Mouse (Mus musculus) gastrocnemius, adult 18-20 months (tissue): ENCODE results near the gene Gm17332. TPM values are rescaled to one million over a fixed set of nuclear protein-coding genes. Genes with fewer than 3 reads are reported as not detected.
A peak's percentile ranks its signal among the peaks of the same experiment; 100 is the strongest.
"Not testable (repeated sequence)": the region's sequence is repeated elsewhere in the genome, so short reads cannot be mapped to it uniquely, and the experiment has no call there.

Experiments
- DNase-seq: peaks from one replicate; pipeline ENCODE4 v3.0.0; 2021; ENCODE audit warnings: low spot score
- long read RNA-seq, 2 experiments: library from polyadenylated mRNA; stranded (forward); transcript quantifications; one replicate each; pipeline ENCODE4 v2.0.0; 2021
- total RNA-seq, 2 experiments: library from RNA; stranded (reverse); gene quantifications; 2 replicates each; pipeline ENCODE4 v1.2.3; 2021

Gm17332 gene
- not detected for total RNA-seq
- long read RNA-seq, experiment 1, result 0 reads
- long read RNA-seq, experiment 2, result 0 reads

DNA sequence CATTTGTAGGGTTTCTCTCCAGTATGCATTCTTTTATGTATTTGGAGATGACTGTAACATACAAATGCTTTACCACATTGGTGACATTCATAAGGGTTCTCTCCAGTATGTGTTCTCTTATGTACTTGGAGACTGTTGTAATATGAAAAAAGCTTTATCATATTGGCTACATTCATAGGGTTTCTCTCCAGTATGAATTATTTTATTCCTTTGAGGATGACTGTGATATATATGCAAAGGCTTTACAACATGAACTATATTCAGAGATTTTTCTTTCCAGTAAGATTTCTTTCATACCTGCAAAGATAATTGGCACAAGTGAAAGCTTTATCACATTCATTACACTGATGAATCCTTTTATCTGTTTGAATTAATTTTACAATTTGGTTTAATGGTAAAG lies at the start of gene Gm17332:
Gene Gm17332, minus strand, starts transcription at position 101 of the 400 bp plus-strand sequence.
- DNase-seq, result no peak

DNA sequence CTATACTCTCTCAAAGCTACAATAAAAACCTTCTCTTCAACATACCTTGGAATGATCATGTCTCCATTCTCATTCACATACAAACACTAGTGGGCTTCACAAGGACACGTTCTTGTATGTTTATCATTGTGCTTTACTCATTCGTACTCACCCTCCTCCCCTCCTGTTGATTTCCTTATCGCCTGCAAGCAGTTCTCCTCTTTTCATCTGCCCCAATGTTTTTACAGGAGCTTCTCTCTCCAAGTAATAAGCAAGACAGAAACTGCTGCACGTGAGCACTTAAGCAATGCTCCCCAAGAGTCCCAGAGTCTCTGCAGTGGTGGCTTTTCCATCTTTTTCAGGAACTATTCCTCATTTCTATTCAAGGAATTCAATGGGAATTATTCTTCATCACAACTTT lies 47.7 kb upstream of the Gm17332 start:
- no peak for DNase-seq

DNA sequence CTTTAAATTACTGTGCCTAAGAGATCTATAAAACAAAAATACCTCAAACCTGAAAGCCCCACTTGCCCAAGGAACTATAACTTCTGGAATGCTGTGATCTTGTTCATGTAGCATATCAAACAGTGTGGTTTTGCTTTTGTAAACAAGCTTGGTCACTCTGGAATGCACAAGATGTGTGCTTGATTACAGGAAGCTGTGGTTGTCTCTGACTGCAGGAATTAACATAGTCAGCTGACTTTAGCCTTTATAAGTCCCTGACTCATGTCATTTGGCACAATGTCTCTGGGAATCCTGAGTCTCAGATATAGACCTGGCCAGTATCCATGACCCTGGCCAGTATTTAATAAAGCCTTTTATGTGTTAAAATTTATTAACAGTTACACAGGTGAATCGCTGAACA lies 43.1 kb upstream of the Gm17332 start:
- DNase-seq, result no peak

DNA sequence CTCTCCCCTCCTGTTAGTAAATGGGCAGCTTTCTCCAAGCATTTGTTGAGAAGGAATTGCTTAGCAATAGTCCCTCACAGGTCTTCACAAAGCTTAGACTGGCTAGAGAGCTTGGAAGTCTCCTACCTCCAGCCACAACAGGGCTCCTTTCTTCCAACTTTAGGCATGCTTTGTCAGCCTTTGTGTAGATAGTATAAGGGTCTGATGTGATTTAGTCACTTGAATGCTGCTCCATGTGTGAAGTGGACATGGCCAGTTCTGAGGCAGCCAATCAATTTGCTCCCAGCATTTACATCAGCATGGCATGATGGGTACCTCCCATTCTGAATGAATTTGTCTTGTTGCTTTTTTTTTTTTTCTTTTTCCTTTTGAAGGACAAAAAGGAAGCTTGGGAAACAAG lies 35.7 kb upstream of the Gm17332 start:
- no peak for DNase-seq

DNA sequence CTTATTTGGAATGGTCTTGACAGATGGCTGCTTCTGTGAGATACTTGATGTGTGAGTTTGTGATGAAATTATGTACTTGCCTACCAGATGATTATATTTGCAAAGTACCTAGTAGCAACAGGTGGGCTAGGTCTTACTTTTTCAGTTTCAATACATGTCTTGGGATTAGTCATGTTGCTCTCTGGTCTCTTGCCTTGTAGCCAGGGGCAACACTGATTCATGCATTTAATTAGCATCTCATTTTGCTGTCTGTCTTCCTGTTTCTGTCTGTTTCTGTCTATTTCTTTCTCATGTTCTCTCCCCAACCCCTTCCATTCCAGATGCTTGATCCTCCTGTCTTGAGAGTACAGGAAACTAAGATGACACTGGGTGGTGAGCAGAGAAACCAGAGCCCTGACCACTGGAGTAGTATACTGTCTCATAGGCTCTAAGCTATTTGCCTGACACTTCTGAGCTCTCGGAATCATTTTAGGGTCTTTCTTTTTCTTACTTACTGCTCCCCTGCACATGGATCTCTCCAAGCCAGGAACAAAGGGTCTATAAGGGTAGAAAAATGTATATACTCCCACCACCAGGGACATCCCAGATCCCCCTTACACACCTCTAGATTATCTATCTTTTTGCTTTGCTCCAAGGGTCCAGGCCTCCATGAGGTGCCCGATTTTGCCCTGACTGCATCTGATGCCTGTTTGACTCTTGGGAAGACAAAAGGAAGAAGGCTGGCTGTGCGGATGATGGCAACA lies 13.5 kb upstream of the Gm17332 start:
- DNase-seq, result no peak

DNA sequence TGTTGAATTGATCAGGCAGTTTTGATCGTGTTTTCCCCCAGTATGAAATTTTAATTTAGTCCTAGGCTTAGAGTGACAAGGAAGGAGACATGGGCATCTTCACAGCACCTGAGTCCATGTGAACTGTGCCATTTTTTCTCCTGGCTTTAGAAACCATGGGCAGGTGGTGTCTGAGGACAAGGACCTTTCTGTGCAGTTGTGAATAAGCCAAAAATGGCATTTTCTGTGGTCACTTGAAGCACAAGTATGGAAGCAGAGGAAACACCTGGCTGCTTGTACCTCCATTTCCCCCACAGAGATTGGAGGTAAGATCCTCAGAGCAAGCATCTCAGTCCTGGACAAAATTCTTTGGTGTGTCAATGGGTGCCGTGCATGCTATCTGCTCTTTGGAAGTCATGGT lies 12.5 kb upstream of the Gm17332 start:
- DNase-seq, result no peak

DNA sequence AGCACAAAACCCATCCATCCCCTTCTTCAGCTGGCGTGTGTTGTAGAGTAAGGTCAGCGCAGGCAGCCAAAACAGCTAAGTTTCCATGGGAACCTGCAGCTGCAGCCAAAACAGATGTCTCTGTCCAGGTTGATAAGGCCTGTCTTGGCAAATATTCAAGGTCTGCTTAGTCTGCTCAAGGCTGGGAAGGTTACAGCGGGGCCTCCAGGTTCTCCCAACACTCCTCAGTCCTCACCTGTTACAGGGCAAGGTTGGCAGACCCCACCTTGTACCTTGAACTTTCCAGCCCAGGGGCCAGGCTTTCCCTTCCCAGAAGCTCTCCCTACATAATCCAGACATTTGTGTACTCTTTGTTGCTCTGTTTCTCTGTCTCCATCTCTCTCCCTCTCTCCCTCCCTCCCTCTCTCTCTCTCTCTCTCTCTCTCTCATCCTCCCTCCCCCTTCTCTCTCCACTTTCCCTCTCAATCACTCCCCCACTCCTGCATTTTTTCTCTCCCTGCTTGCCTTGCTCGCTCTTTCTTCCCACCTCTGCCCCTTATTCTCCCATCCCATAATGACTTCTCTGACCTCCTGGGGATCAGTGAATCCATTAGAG lies 12.1 kb downstream of the Gm17332 start:
- DNase-seq, result no peak

DNA sequence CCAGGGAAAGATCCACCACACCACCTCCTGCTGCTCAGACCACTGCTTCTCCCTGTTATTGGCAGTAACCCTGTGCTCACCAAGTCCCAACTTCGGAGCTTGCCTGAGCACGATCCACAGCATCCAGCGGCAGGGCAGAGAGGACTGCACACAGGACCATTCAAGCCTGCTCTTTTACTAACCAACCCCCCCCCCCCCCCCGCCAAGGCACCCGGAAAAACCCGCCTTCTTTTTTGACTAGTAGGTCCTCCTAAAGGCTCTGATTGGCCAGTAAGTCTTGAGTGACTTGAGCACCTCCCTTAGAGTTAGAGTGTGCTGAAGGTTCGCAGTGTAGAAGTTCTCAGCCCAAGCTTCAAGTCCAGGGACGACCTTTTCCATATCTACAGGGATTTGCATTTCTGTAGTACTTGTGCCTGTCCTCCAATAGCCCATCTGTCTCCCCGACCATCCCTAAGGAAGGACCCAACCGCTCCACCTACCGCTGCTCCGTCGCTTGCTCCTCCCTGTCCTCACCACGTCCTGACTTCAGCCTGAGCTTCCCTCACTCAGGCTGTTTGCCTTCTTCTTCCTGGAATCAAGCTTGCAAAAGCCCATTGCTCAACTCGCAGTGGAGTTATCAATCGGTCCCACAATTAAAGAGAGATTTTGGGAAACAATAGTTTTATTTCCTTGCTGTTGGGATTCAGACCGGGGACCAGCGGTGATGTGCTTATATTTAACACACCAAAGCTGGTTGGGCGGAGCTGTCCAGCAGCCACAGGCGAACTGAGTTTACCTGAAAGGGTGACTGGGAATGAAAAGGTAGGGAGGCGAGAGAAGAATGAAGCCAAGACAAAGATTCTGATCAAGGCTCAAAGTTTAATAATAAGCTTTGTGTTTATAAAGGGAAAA lies 12.9 kb downstream of the Gm17332 start:
- peak; percentile 3 for DNase-seq

DNA sequence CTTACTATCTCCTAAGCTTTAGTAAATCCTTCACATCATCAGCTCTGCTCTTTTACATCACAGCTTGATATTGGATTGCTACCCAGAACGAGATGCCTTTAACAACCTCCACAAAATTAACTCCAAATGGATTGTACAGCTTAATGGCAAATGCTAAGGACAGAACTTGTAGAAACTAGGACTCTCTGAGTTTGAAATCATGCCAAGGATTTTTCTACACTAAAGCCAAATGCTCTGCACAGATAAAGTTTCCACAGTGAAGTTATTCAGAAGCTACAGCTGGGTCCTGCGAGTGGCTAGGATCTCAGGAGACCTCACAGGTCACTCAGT lies 13.5 kb downstream of the Gm17332 start:
- DNase-seq, result no peak

DNA sequence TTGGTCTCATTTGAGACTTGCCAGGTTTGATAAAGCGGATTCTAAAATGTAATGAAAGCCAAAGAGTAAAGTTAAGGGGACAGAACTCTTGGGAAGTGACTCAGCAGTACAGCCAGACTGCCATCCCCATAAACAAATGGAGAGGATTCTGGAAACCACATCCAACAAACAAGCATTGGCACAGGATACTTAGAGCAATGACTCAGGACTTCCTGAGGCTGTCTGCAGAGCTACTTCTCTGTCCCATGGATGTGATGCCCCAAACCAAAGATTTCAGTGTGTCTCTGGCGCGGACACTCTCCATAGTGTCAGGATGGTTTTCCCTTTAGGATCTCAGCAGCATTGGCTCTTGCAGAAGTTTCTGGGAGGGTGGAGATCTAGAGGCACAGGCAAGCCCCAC lies 25.2 kb downstream of the Gm17332 start:
- DNase-seq, result no peak

DNA sequence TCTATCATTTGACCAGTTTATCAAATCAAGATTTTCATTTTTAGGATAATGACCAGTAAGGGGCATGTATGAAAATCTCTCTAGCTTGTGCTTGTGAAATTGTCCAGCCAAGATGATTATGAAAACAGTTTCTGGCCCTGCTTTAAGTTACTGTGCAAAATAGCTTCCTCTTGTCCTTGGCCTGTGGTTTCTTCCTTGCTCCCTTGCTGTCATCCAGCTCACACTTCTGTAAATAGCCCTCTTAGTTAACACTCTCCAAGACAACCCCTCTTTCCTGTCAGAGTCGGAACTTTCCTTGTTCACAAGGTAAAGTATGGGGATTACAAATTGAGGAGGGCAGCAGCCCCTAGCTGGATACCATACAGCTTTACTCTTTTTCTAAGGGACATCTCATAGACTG lies 43.9 kb downstream of the Gm17332 start:
- DNase-seq, result not testable (repeated sequence)

DNA sequence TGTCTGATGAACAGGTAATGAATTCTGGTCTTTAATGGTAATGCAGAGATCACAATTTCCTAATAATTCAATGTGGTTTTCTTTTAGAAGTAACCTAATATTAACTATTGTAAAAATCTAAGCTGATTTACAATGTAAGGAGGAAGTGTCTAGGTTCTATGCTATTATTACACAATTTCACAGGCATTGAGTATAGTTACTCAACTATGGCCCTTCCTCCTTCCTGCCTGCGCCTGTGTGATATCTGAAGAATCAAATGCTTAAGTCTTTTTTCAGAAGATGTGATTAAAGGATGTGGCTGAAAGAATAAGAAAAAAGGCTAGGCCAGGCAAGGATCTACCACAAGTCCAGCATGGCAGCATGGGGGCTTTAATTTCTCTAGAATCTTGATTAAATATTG lies 47.4 kb downstream of the Gm17332 start:
- DNase-seq, result not testable (repeated sequence)

DNA sequence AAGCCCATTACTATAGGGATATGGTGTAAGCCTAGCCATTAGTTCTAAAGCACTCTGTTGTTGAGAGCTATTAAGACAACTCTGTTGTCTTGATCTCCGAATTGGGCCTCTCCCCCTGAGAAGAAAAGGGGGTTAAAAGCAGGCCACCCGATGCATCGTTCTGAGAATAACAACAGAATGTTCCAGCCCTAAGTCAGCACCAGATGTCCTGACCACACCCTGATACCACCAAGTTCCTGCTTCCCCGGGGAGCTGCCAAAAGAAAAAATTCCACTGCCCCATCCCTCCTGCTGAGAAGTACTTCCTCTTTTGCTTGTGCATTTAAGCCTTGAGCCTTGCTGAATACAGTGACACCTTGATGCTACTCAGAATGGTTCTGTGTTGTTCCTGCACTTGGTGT lies 48.5 kb downstream of the Gm17332 start:
- DNase-seq, result not testable (repeated sequence)

Other genes with a start within 250 kb of the Gm17332 start
- gene Erlec1, start 228.1 kb downstream of the Gm17332 start, total RNA-seq, result 10 to 100 TPM; 31.3 to 36.0 TPM
- 10 to 100 TPM; 15.7 to 19.3 TPM for gene Chac2, start 196.1 kb downstream of the Gm17332 start, total RNA-seq
- 10 to 100 TPM in 1 of 2 experiments, 1 to 10 TPM in 1; 1.2 to 14.1 TPM for gene Stc2, start 187.6 kb upstream of the Gm17332 start, total RNA-seq